Mouse (Mus musculus): ENCODE data around the gene Ugt1a10.

DNA sequence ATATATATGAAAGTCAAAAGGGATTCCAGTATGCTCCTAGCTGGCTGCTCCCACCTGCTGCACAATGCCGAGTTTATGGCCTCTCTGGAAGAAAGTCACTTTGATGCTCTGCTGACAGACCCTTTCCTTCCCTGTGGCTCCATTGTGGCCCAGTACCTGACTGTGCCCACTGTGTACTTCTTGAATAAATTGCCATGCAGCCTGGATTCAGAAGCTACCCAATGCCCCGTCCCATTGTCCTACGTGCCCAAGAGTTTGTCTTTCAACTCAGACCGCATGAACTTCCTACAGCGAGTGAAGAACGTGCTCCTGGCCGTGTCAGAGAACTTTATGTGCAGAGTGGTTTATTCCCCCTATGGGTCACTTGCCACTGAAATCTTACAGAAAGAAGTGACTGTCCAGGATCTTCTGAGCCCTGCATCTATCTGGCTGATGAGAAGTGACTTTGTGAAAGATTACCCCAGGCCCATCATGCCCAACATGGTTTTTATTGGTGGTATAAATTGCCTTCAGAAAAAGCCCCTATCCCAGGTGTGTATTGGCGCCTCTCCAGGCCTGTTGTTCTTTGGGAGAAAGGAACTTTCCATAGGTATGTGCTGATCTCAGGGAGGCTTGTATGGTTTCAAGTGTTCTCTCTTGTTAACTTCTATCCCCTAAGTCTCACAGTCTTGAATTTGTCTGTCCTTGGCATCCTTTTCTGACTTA is 157.3 kb downstream of the Ugt1a10 start:
- TF ChIP-seq POLR2A (IDR thresholded peaks at IDR 0.05; ENCODE audit: low read depth, low read length) (no peak), CTCF (conservative IDR thresholded peaks at IDR 0.05; ENCODE audit: insufficient read depth, insufficient read length, low read depth, low read length) (no peak)

All from kidney, adult 2 months (tissue).